7 mouse cellular contexts compared by ENCODE assay signal in genomic region chr2:26316576-26317246, GRCm38 (mm10). TPM values are rescaled to one million over a fixed set of nuclear protein-coding genes. Genes with fewer than 3 reads are reported as not detected.
DNase-seq lines count a peak whose midpoint lies in the region; ATAC-seq and TF ChIP-seq lines count a peak whose summit lies in the region.

No protein-coding gene starts in this region.

- peak overlapping the region; percentile 83 for H3K9ac ChIP-seq in neural tube, embryonic 11.5 days (ENCODE audit: low read length)
- peak overlapping the region; percentile 79; the same call in 1 of the 2 replicates for H3K9ac ChIP-seq in kidney, postnatal 0 days (ENCODE audit: low read depth, low read length)
- H3K9ac ChIP-seq in neural tube, embryonic 15.5 days (replicated peaks) = peak overlapping the region; percentile 99

- no peak overlapping the region for H3K27ac ChIP-seq in neural tube, embryonic 11.5 days (ENCODE audit: low read depth, low read length)
- H3K27ac ChIP-seq in embryonic fibroblast, embryonic 13.5 days (ENCODE audit: insufficient read depth, low read length) = peak overlapping the region; percentile 89; the same call in 1 of the 2 replicates
- no peak overlapping the region for H3K27ac ChIP-seq in kidney, postnatal 0 days
- peak overlapping the region; percentile 97 for H3K27ac ChIP-seq in neural tube, embryonic 15.5 days (replicated peaks)

- no peak for TF ChIP-seq CTCF in embryonic fibroblast, embryonic 13.5 days (IDR thresholded peaks at IDR 0.05; ENCODE audit: borderline replicate concordance, insufficient read depth, low read length)
- TF ChIP-seq CTCF in kidney, postnatal 0 days (IDR thresholded peaks at IDR 0.05; ENCODE audit: low read depth) = no peak

- H3K4me2 ChIP-seq in neural tube, embryonic 11.5 days (ENCODE audit: low read depth) = peak overlapping the region; percentile 63
- H3K4me2 ChIP-seq in kidney, postnatal 0 days (ENCODE audit: low read length) = peak overlapping the region; percentile 80
- peak overlapping the region; percentile 93 for H3K4me2 ChIP-seq in neural tube, embryonic 15.5 days

- no peak for DNase-seq in neural tube, embryonic 11.5 days (ENCODE audit: low spot score)
- DNase-seq in neural tube, embryonic 10.5 days (ENCODE audit: extremely low spot score, low spot score) = no peak
- DNase-seq in kidney, postnatal 0 days (ENCODE audit: low spot score) = no peak
- DNase-seq in frontal cortex, postnatal 14 days (ENCODE audit: low spot score in 2 of 2) = no peak
- no peak for DNase-seq in embryo, embryonic 10 days (ENCODE audit: low spot score)

- no peak for ATAC-seq in neural tube, embryonic 11.5 days (ENCODE audit: insufficient read depth, low FRiP score, low TSS enrichment)
- no peak for ATAC-seq in kidney, postnatal 0 days (replicated peaks; ENCODE audit: low FRiP score, low read depth)
- ATAC-seq in neural tube, embryonic 15.5 days (ENCODE audit: low FRiP score) = peak; percentile 13; the same call in 1 of the 2 replicates

- peaks cover 24% of the 10 kb centered on the region for H3K4me1 ChIP-seq in neural tube, embryonic 11.5 days (ENCODE audit: control insufficient read depth, insufficient read depth, low read length)
- peaks cover 8% of the 10 kb centered on the region; the same call in 1 of the 2 replicates for H3K4me1 ChIP-seq in embryonic fibroblast, embryonic 13.5 days (ENCODE audit: control insufficient read depth, insufficient read depth, low read length)
- 0 out of 2 replicates have a peak, but pooled peaks cover 15% of the 10 kb centered on the region for H3K4me1 ChIP-seq in kidney, postnatal 0 days (replicated peaks; ENCODE audit: insufficient read depth, low read length)
- H3K4me1 ChIP-seq in neural tube, embryonic 15.5 days = peaks cover 68% of the 10 kb centered on the region

- TF ChIP-seq POLR2A in embryonic fibroblast, embryonic 13.5 days (IDR thresholded peaks at IDR 0.05; ENCODE audit: low read depth, low read length) = no peak

- no peaks in the 10 kb centered on the region for H3K27me3 ChIP-seq in neural tube, embryonic 11.5 days (ENCODE audit: control insufficient read depth, insufficient read depth, low read length)
- no peaks in the 10 kb centered on the region for H3K27me3 ChIP-seq in kidney, postnatal 0 days (ENCODE audit: insufficient read depth, low read length)
- H3K27me3 ChIP-seq in neural tube, embryonic 15.5 days (replicated peaks) = no peaks in the 10 kb centered on the region

- H3K4me3 ChIP-seq in neural tube, embryonic 11.5 days (ENCODE audit: low read depth, low read length) = peak overlapping the region; percentile 52
- H3K4me3 ChIP-seq in embryonic fibroblast, embryonic 13.5 days (ENCODE audit: insufficient read depth, low read length) = peak overlapping the region; percentile 68
- peak overlapping the region; percentile 73 for H3K4me3 ChIP-seq in kidney, postnatal 0 days (replicated peaks; ENCODE audit: low read depth, low read length)
- H3K4me3 ChIP-seq in neural tube, embryonic 15.5 days (replicated peaks) = peak overlapping the region; percentile 87

- no peaks in the 10 kb centered on the region for H3K9me3 ChIP-seq in neural tube, embryonic 11.5 days (ENCODE audit: control insufficient read depth, low read length)
- H3K9me3 ChIP-seq in kidney, postnatal 0 days (replicated peaks; ENCODE audit: low read length) = no peaks in the 10 kb centered on the region
- no peaks in the 10 kb centered on the region for H3K9me3 ChIP-seq in neural tube, embryonic 15.5 days (replicated peaks)

- WGBS in neural tube, embryonic 11.5 days = 79% methylated on average over 9 of the region's 9 CpGs
- 50% methylated on average over 9 of the region's 9 CpGs for WGBS in kidney, postnatal 0 days
- 41% methylated on average over 9 of the region's 9 CpGs for WGBS in neural tube, embryonic 15.5 days

- no peaks in the 10 kb centered on the region for H3K36me3 ChIP-seq in neural tube, embryonic 11.5 days (ENCODE audit: control insufficient read depth, insufficient read depth, low read length)
- H3K36me3 ChIP-seq in kidney, postnatal 0 days (ENCODE audit: insufficient read depth, low read length) = no peaks in the 10 kb centered on the region
- H3K36me3 ChIP-seq in neural tube, embryonic 15.5 days = no peaks in the 10 kb centered on the region

RNA-seq across cellular contexts. Expression of gene Gpsm1, which starts 1.4 kb away (rescaled TPM):
- polyA plus RNA-seq in neural tube, embryonic 11.5 days (2014; fragmentation: Nextera tagmentation; extraction: Ambion mirVana) = 58.8 and 65.0 TPM in 2 replicates
- 22.1 and 26.8 TPM in 2 replicates for polyA plus RNA-seq in embryonic fibroblast, embryonic 13.5 days (2011; ENCODE audit: insufficient read length, low read depth, missing spikeins)
- 21.3 and 23.1 TPM in 2 replicates for polyA plus RNA-seq in kidney, postnatal 0 days (2015; fragmentation: Nextera tagmentation; extraction: Ambion mirVana)
- 130 and 158 TPM in 2 replicates for polyA plus RNA-seq in neural tube, embryonic 15.5 days (2015; fragmentation: Nextera tagmentation; extraction: Ambion mirVana)

RNA-seq across cellular contexts. Expression of gene Ccdc187, which starts 22.4 kb away (rescaled TPM):
- polyA plus RNA-seq in neural tube, embryonic 11.5 days (2014; fragmentation: Nextera tagmentation; extraction: Ambion mirVana) = not detected in 2 replicates
- not detected in 2 replicates for polyA plus RNA-seq in embryonic fibroblast, embryonic 13.5 days (2011; ENCODE audit: insufficient read length, low read depth, missing spikeins)
- polyA plus RNA-seq in kidney, postnatal 0 days (2015; fragmentation: Nextera tagmentation; extraction: Ambion mirVana) = 0.04 TPM in 1 of 2 replicates, not detected in the other
- polyA plus RNA-seq in neural tube, embryonic 15.5 days (2015; fragmentation: Nextera tagmentation; extraction: Ambion mirVana) = 0.03 and 0.11 TPM in 2 replicates

RNA-seq across cellular contexts. Expression of gene Dnlz, which starts 35.2 kb away (rescaled TPM):
- polyA plus RNA-seq in neural tube, embryonic 11.5 days (2014; fragmentation: Nextera tagmentation; extraction: Ambion mirVana) = 33.8 and 35.6 TPM in 2 replicates
- polyA plus RNA-seq in embryonic fibroblast, embryonic 13.5 days (2011; ENCODE audit: insufficient read length, low read depth, missing spikeins) = 18.2 and 21.2 TPM in 2 replicates
- polyA plus RNA-seq in kidney, postnatal 0 days (2015; fragmentation: Nextera tagmentation; extraction: Ambion mirVana) = 24.2 and 25.8 TPM in 2 replicates
- polyA plus RNA-seq in neural tube, embryonic 15.5 days (2015; fragmentation: Nextera tagmentation; extraction: Ambion mirVana) = 29.8 and 33.4 TPM in 2 replicates

RNA-seq across cellular contexts. Expression of gene Card9, which starts 44.0 kb away (rescaled TPM):
- 0.41 and 1.4 TPM in 2 replicates for polyA plus RNA-seq in neural tube, embryonic 11.5 days (2014; fragmentation: Nextera tagmentation; extraction: Ambion mirVana)
- polyA plus RNA-seq in embryonic fibroblast, embryonic 13.5 days (2011; ENCODE audit: insufficient read length, low read depth, missing spikeins) = not detected in 2 replicates
- polyA plus RNA-seq in kidney, postnatal 0 days (2015; fragmentation: Nextera tagmentation; extraction: Ambion mirVana) = 1.1 TPM in 2 replicates
- 2.1 and 2.5 TPM in 2 replicates for polyA plus RNA-seq in neural tube, embryonic 15.5 days (2015; fragmentation: Nextera tagmentation; extraction: Ambion mirVana)

Comparison
In these comparisons a context has a peak if more than half of its experiments do, and no peak if none do; other contexts are left out.
1. H3K27ac ChIP-seq: peak in embryonic fibroblast, embryonic 13.5 days (single experiment) and neural tube, embryonic 15.5 days (single experiment); none in neural tube, embryonic 11.5 days (single experiment) and kidney, postnatal 0 days (single experiment).
2. Peak in every context shown above with its lines, with median percentiles within 50 percentile points of each other: H3K4me2 ChIP-seq, H3K4me3 ChIP-seq and H3K9ac ChIP-seq.